Mouse (Mus musculus) E14TG2a.4 (cell line): ENCODE results near the gene C1qtnf1.

Experiments
- CTCF ChIP-seq: conservative IDR thresholded peaks from 2 replicates; pipeline ENCODE4 v1.5.1; 2014; ENCODE audit warnings: low read length
- POU5F1 ChIP-seq: IDR thresholded peaks from 2 replicates; pipeline ENCODE4 v1.6.1; 2014; ENCODE audit warnings: low read length, borderline replicate concordance

- no peak for TF ChIP-seq CTCF
- TF ChIP-seq POU5F1 = no peak
Measured at GRCm38 (mm10) chr11:118494001-118494737, 66.2 kb downstream of the C1qtnf1 start.
